Mouse (Mus musculus): ENCODE data around the gene Rln3. TPM values are rescaled to one million over a fixed set of nuclear protein-coding genes. Genes with fewer than 3 reads are reported as not detected.
A peak's percentile ranks its signal among the peaks of the same experiment; 100 is the strongest.

Rln3 gene
- polyA plus RNA-seq, 1 experiment from 2014 or later = not detected

DNA sequence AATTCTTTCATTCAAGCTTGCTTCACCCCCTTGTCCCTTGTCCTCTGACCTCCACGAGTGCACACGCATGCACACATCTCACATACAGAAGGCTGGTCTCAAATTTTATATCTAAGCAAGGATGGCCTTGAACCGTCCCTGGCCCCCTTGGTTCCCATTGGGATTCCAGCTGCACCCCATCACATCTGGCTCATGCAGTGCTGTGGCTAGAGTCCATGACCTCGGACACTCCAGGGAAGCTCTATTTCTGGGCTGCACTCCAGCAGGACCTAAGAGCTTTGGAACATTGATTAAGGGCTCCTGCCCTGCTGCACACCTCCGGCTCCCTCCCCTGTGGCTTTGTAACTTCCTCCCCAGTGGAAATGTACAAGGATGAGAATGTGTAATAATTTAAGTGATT lies 6.8 kb downstream of the Rln3 start:
- 69% methylated on average over 5 of the region's 5 CpGs for WGBS
- H3K4me2 ChIP-seq = no peak overlapping the region
- H3K27me3 ChIP-seq = peaks cover 50% of the 10 kb centered on the region
- H3K27ac ChIP-seq = no peak overlapping the region
- H3K9ac ChIP-seq = no peak overlapping the region
- H3K4me3 ChIP-seq = no peak overlapping the region
- peaks cover 13% of the 10 kb centered on the region for H3K4me1 ChIP-seq
- H3K9me3 ChIP-seq = no peaks in the 10 kb centered on the region
- ATAC-seq (ENCODE audit: insufficient number of reproducible peaks, low FRiP score, low TSS enrichment, low read depth) = no peak
- no peaks in the 10 kb centered on the region for H3K36me3 ChIP-seq

DNA sequence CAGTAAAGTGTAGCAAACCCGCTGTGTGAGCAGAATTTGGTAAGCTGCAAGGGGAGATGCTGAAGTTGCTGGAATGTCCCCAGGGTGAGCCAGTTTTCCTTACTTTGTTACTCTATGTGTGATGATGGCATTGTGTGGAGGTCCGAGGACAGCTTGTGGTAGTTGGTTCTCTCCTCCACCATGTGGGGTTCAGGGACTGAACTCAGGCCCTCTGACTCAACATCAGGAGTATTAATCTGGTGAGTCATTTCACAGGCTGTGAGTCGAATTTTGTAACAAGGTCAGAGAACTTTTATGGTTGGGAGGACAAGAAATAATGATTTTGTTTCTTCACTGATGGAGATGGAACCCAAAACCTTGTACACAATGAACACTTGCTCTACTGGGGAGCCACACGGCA lies 12.0 kb downstream of the Rln3 start:
- ATAC-seq (ENCODE audit: insufficient number of reproducible peaks, low FRiP score, low TSS enrichment, low read depth) = no peak
- Histone ChIP-seq H3K27ac (no peak overlapping the region), H3K4me1 (no peaks in the 10 kb centered on the region), H3K4me3 (no peak overlapping the region), H3K36me3 (no peaks in the 10 kb centered on the region), H3K9me3 (no peaks in the 10 kb centered on the region), H3K27me3 (peaks cover 19% of the 10 kb centered on the region; the same call in 1 of the 2 replicates), H3K9ac (no peak overlapping the region), H3K4me2 (no peak overlapping the region)
- 70% methylated on average over 4 of the region's 4 CpGs for WGBS

DNA sequence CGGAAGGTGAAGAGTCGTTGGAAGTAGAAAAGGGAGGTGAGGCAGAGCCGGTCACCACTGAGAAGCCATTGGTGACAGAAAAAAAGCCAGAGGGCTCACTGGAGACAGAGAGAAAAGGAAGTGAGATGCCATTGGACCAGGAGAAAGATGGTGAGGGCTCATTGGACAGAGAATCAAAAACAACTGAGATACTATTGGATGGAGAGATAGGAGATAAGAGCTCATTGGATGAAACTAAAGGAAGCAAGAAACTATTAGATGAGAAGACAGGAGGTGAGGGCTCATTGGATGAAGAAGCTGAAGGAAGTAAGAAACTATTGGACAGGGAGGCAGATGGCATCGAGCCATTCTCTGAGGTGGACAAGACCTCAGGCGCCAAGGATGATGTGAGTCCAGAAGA lies 15.5 kb downstream of the Rln3 start:
- H3K36me3 ChIP-seq = no peaks in the 10 kb centered on the region
- no peak overlapping the region for H3K4me2 ChIP-seq
- peaks cover 33% of the 10 kb centered on the region for H3K27me3 ChIP-seq
- H3K9me3 ChIP-seq = no peaks in the 10 kb centered on the region
- WGBS = 83% methylated on average over 5 of the region's 5 CpGs
- peaks cover 19% of the 10 kb centered on the region for H3K4me1 ChIP-seq
- H3K9ac ChIP-seq = no peak overlapping the region
- ATAC-seq (ENCODE audit: insufficient number of reproducible peaks, low FRiP score, low TSS enrichment, low read depth) = no peak
- no peak overlapping the region for H3K27ac ChIP-seq
- H3K4me3 ChIP-seq = no peak overlapping the region

DNA sequence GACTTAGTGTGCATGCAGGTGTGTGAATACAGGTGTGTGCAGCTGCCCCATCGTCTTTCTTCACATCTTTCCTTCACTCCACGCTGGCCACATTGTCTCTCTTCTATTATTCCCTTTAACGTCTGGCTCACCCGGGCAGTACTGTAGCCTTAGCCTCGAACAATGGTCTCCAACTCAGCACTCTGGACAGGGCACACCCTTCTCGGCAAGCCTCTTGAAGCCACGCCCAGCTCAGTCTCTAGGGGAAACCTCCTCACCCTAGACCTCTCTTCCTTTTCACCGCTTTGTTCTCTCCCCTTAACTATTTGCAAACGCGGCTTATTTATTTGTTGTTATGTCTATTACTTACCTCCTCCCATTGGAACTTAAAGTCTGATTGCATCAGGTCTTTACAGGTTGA lies 17.4 kb downstream of the Rln3 start:
- ATAC-seq (ENCODE audit: insufficient number of reproducible peaks, low FRiP score, low TSS enrichment, low read depth) = no peak
- Histone ChIP-seq H3K9me3 (no peaks in the 10 kb centered on the region), H3K27ac (no peak overlapping the region), H3K4me2 (no peak overlapping the region), H3K4me1 (peaks cover 27% of the 10 kb centered on the region), H3K36me3 (no peaks in the 10 kb centered on the region), H3K9ac (no peak overlapping the region), H3K4me3 (no peak overlapping the region), H3K27me3 (peaks cover 31% of the 10 kb centered on the region)
- 13% methylated on average over 10 of the region's 10 CpGs for WGBS

DNA sequence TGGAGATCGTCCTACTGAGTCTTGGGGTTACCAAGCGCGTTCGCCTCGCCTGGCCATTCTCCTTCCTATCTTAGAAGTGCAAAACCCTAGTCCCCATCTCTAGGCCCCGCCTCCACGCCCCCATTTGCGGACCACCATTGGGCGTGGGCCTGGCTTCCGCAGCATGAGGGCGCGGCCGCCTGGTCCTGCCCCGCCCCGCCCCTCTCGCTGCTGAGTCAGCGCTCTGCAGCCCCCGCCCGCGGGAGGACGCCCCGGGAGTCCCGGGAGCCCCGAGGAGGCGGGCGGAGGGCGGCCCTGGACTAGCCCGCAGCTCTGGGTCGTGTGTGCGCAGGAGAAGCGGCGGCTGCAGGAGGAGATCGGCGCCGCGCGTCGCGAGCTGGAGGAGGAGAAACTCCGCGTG lies 18.9 kb downstream of the Rln3 start:
- peaks cover 36% of the 10 kb centered on the region for H3K4me1 ChIP-seq
- no peak overlapping the region for H3K27ac ChIP-seq
- H3K9me3 ChIP-seq = no peaks in the 10 kb centered on the region
- H3K9ac ChIP-seq = peak overlapping the region; percentile 31; the same call in 1 of the 2 replicates
- no peaks in the 10 kb centered on the region for H3K36me3 ChIP-seq
- H3K4me2 ChIP-seq = peak overlapping the region; percentile 90
- peak; percentile 66 for ATAC-seq (ENCODE audit: insufficient number of reproducible peaks, low FRiP score, low TSS enrichment, low read depth)
- under 1% methylated on average over 40 of the region's 41 CpGs for WGBS
- peaks cover 42% of the 10 kb centered on the region for H3K27me3 ChIP-seq
- H3K4me3 ChIP-seq = peak overlapping the region; percentile 49

DNA sequence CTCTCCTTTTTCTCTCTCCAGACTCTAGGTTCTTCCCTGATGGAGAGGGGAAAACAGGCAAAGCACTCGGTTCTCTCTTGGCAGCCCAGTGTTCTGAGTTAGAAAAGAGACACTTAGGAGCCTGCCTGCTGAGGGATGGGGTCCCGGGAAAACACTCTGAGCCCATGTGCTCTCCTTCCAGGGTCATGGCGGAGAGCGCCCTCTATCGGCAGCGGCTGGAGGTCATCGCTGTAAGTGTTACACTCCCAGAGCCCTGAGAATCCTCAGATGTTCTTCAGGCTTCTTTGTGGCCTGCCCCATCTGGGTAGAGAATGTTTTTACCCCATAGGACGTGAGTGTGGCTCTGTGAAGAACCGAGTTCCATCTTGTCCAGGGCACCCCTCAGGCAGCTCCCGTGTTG lies 20.6 kb downstream of the Rln3 start:
- no peaks in the 10 kb centered on the region for H3K9me3 ChIP-seq
- no peaks in the 10 kb centered on the region for H3K36me3 ChIP-seq
- H3K27ac ChIP-seq = no peak overlapping the region
- no peak for ATAC-seq (ENCODE audit: insufficient number of reproducible peaks, low FRiP score, low TSS enrichment, low read depth)
- peaks cover 36% of the 10 kb centered on the region for H3K4me1 ChIP-seq
- no peak overlapping the region for H3K4me2 ChIP-seq
- peaks cover 50% of the 10 kb centered on the region for H3K27me3 ChIP-seq
- no peak overlapping the region for H3K4me3 ChIP-seq
- 20% methylated on average over 10 of the region's 10 CpGs for WGBS
- H3K9ac ChIP-seq = no peak overlapping the region

DNA sequence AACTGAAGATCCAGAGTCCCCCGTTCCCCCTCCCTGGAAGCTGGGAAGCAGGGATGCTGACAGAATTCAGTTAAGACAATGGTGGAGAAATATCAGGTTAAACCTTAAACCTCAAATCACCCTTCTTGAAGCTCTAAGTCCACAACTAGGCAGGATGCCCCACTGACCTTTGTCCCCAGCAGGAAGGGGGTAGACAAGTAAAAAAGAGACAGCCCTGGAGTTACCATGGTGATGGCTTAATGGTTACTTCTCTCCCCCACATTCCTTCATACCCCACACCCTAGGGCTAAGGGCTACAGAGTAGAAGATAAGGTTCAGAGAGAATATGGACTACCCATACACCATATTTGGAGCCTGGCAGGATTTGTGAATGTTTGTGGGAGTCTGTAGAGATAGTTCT lies 21.2 kb downstream of the Rln3 start:
- H3K27me3 ChIP-seq = peaks cover 47% of the 10 kb centered on the region
- no peak overlapping the region for H3K4me3 ChIP-seq
- H3K9me3 ChIP-seq = no peaks in the 10 kb centered on the region
- H3K4me2 ChIP-seq = no peak overlapping the region
- no peak overlapping the region for H3K9ac ChIP-seq
- 54% methylated on average over 1 of the region's 1 CpGs for WGBS
- H3K36me3 ChIP-seq = no peaks in the 10 kb centered on the region
- no peak overlapping the region for H3K27ac ChIP-seq
- no peak for ATAC-seq (ENCODE audit: insufficient number of reproducible peaks, low FRiP score, low TSS enrichment, low read depth)
- H3K4me1 ChIP-seq = peaks cover 36% of the 10 kb centered on the region

DNA sequence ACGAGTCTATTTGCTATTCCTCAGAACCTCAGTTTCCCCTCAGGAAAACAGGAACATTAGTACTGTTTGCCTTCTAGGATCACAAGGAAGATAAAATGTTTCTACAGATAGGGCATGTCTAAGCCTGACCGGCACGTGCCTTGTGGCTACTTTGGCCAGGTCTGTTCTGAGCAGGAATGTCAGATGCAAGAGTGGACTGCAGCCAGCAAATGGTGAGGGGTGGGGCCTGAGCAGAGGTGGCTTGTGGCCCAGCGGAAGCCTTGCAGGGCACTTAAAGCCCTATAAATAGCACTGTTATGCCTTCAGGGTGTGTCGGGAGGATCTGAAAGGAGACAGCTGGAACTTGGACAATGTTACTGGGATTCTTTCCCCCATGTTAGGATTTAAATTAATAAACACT lies 21.7 kb downstream of the Rln3 start:
- Histone ChIP-seq H3K9me3 (no peaks in the 10 kb centered on the region), H3K4me1 (peaks cover 36% of the 10 kb centered on the region), H3K4me3 (no peak overlapping the region), H3K27me3 (peaks cover 43% of the 10 kb centered on the region), H3K9ac (no peak overlapping the region), H3K4me2 (no peak overlapping the region), H3K36me3 (no peaks in the 10 kb centered on the region), H3K27ac (no peak overlapping the region)
- 14% methylated on average over 5 of the region's 5 CpGs for WGBS
- ATAC-seq (ENCODE audit: insufficient number of reproducible peaks, low FRiP score, low TSS enrichment, low read depth) = no peak

DNA sequence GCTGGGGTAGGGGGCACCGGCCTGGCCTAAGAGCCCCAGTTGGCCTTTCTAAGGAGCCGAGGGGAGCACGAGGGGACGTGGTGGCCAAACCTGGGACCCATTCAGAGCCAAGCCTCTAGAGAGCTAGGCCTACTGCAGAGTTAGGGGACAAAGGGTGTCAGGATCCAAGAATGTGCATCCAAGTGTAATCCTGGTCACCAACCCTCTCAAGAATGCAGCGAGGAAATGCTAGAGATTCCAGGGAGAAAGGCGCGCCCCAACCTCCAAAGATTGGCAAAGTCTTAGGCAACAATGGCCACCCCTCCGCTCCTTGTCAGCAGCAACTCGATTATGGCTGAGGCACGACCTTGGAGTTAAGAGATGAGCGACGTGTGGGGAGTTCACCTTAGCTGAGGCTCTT lies 23.2 kb downstream of the Rln3 start:
- H3K27me3 ChIP-seq = peaks cover 28% of the 10 kb centered on the region
- H3K4me3 ChIP-seq = no peak overlapping the region; the same call in 1 of the 2 replicates
- peaks cover 28% of the 10 kb centered on the region for H3K4me1 ChIP-seq
- H3K27ac ChIP-seq = no peak overlapping the region
- no peaks in the 10 kb centered on the region for H3K36me3 ChIP-seq
- WGBS = 48% methylated on average over 12 of the region's 12 CpGs
- peak overlapping the region; percentile 19; the same call in 1 of the 2 replicates for H3K4me2 ChIP-seq
- H3K9me3 ChIP-seq = no peaks in the 10 kb centered on the region
- no peak overlapping the region for H3K9ac ChIP-seq
- no peak for ATAC-seq (ENCODE audit: insufficient number of reproducible peaks, low FRiP score, low TSS enrichment, low read depth)

DNA sequence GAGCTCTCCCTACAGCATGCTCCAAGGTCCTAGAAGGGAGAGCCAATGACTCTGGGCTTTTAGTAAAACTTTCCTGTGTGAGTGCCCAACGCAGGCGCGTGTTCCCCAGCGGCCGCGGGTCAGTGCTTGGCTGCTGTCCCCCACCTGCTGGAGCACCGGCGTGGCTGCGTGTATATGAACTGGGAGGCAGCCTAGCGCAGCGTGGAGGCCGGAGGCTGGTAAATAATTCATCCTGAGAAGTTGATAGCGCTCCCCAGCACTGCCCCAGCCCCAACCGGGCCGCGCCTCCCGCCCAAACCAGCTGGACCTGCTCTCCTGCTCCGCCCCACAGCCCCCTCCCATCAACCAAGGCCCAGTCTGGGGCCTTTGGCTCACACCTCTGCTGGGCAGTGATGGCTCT lies 23.7 kb downstream of the Rln3 start, which contains the start of gene Palm3:
Palm3 (plus strand) TSS at position 376 of the 400 bp plus-strand sequence.
- Histone ChIP-seq H3K4me1 (peaks cover 23% of the 10 kb centered on the region), H3K27me3 (peaks cover 25% of the 10 kb centered on the region), H3K27ac (no peak within 1 kb of the TSS), H3K4me2 (peak within 1 kb of the TSS; percentile 19; the same call in 1 of the 2 replicates), H3K36me3 (no peaks in the 10 kb centered on the region), H3K9ac (no peak within 1 kb of the TSS), H3K9me3 (no peaks in the 10 kb centered on the region), H3K4me3 (no peak within 1 kb of the TSS; the same call in 1 of the 2 replicates)
- WGBS = 12% methylated on average over 16 of the region's 18 CpGs
- no peak for ATAC-seq (ENCODE audit: insufficient number of reproducible peaks, low FRiP score, low TSS enrichment, low read depth)

DNA sequence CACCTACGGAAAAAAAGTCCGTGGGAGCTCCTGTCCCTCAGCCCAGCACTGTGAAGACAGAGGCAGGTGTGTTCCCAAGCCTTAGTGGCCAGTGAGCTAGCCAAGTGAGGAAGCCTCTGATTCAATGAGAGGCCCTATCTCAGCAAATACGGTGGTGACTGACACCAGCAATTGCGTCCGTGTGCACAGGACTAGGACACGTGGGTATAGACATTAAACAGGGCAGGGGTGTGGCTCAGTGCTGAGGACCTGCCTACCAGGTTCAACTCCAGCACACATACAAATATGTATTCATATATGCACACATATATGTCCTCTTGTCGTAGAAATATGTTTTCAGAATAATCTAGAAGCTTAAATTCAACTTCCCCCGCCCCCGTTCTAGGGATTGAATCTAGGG lies 25.1 kb downstream of the Rln3 start:
- peaks cover 20% of the 10 kb centered on the region for H3K27me3 ChIP-seq
- H3K36me3 ChIP-seq = no peaks in the 10 kb centered on the region
- ATAC-seq (ENCODE audit: insufficient number of reproducible peaks, low FRiP score, low TSS enrichment, low read depth) = no peak
- H3K9me3 ChIP-seq = no peaks in the 10 kb centered on the region
- H3K4me3 ChIP-seq = no peak overlapping the region
- no peak overlapping the region for H3K27ac ChIP-seq
- WGBS = 79% methylated on average over 9 of the region's 9 CpGs
- H3K4me1 ChIP-seq = peaks cover 16% of the 10 kb centered on the region
- no peak overlapping the region for H3K4me2 ChIP-seq
- no peak overlapping the region for H3K9ac ChIP-seq

DNA sequence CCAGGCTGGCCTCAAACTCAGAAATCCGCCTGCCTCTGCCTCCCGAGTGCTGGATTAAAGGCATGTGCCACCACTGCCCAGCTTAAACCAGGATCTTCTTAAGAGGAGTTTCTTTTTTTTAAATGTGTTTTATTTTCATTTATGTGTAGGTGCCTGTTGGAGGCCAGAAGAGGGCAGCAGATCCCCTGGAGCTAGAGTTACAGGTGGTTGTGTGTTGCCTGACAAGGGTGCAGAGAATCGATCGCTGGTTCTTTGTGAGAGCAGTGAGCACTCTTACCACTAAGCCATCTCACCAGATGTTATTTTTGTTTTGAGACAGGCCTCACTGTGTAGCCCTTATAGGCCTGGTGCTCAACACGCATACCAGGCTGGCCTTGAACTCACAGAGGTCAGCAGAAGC lies 29.0 kb downstream of the Rln3 start:
- no peaks in the 10 kb centered on the region for H3K36me3 ChIP-seq
- no peak for ATAC-seq (ENCODE audit: insufficient number of reproducible peaks, low FRiP score, low TSS enrichment, low read depth)
- H3K27ac ChIP-seq = no peak overlapping the region
- H3K27me3 ChIP-seq = peaks cover 42% of the 10 kb centered on the region
- no peak overlapping the region for H3K9ac ChIP-seq
- no peak overlapping the region for H3K4me2 ChIP-seq
- H3K9me3 ChIP-seq = no peaks in the 10 kb centered on the region
- peaks cover 21% of the 10 kb centered on the region for H3K4me1 ChIP-seq
- H3K4me3 ChIP-seq = no peak overlapping the region
- WGBS = 91% methylated on average over 5 of the region's 5 CpGs
